Mouse (Mus musculus): Measurements from ENCODE around the gene Nacc1.

DNA sequence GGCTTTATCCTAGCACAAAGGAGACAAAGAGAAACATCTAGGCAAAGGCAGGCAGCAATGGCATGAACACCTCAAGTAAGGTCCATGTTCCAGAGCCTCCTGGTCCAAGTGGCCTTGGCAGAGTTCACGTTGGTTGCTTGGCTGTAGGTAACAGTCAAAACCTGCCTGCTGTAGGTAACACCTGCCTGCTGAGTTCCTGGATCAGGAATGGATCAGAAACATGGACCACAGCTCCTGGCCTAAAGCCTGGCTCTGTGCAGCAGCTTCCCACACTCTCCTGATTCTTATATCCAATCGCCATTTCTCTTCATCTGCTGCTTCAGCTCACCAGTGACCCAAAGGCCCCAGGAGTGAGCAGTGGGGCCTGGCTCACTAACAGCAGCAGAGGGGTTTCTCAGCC lies 47.0 kb upstream of the Nacc1 start:
- TF ChIP-seq USF2 (IDR thresholded peaks at IDR 0.05; ENCODE audit: borderline replicate concordance in 1 of 2, insufficient read depth in 1 of 2, low read depth in 1 of 2, low read length in 2 of 2) = no peak
- no peak for TF ChIP-seq CTCF (IDR thresholded peaks at IDR 0.05 in 2 of 3, conservative IDR thresholded peaks at IDR 0.05 in 1 of 3; ENCODE audit: control insufficient read depth in 1 of 3, insufficient read depth in 1 of 3, low read depth in 2 of 3, low read length in 3 of 3, poor library complexity in 1 of 3, severe bottlenecking in 1 of 3)
- TF ChIP-seq POLR2A (IDR thresholded peaks at IDR 0.05; ENCODE audit: control insufficient read depth in 1 of 2, insufficient read depth in 1 of 2, low read depth in 1 of 2, low read length in 2 of 2, poor library complexity in 1 of 2) = no peak
- no peak for TF ChIP-seq GATA1 (IDR thresholded peaks at IDR 0.05; ENCODE audit: low read depth, low read length)
- no peak for TF ChIP-seq NRF1 (IDR thresholded peaks at IDR 0.05; ENCODE audit: insufficient read depth, low read depth, low read length, poor library complexity, severe bottlenecking)
- TF ChIP-seq ZMIZ1 (IDR thresholded peaks at IDR 0.05; ENCODE audit: low read depth, low read length) = no peak
- no peak for TF ChIP-seq EP300 (IDR thresholded peaks at IDR 0.05; ENCODE audit: low read depth in 1 of 2, low read length in 2 of 2)
- no peak for TF ChIP-seq ZNF384 (IDR thresholded peaks at IDR 0.05; ENCODE audit: low read depth, low read length)
- no peak for TF ChIP-seq NELFE (IDR thresholded peaks at IDR 0.05; ENCODE audit: low read depth, low read length)
- no peak for TF ChIP-seq E2F4 (IDR thresholded peaks at IDR 0.05; ENCODE audit: borderline replicate concordance, low read depth, low read length)
